Mouse (Mus musculus) lung, embryonic 15.5 days (tissue): ENCODE results near the gene Syt15. TPM values are rescaled to one million over a fixed set of nuclear protein-coding genes. Genes with fewer than 3 reads are reported as not detected.
A peak's percentile ranks its signal among the peaks of the same experiment; 100 is the strongest.
"Not testable (repeated sequence)": the region's sequence is repeated elsewhere in the genome, so short reads cannot be mapped to it uniquely, and the experiment has no call there.

Experiments used
- ATAC-seq: fragments of 200-750 bp; cut with Nextera tagmentation; 2 replicates; pipeline ENCODE4 v1.8.0; 2017; ENCODE audit warnings: moderate number of reproducible peaks, borderline replicate concordance; ENCODE audit not compliant: low FRiP score, low TSS enrichment; ENCODE audit errors: extremely low read depth
- H3K27ac ChIP-seq: fragments of 300-500 bp; sonication (generic); 2 replicates; pipeline ENCODE4 v1.5.1; 2015; ENCODE audit warnings: moderate library complexity, mild to moderate bottlenecking, inconsistent platforms
- H3K27me3 ChIP-seq: fragments of 300-500 bp; sonication (generic); 2 replicates; pipeline ENCODE4 v1.6.1; 2015; ENCODE audit warnings: inconsistent platforms
- H3K36me3 ChIP-seq: fragments of 300-500 bp; sonication (generic); 2 replicates; pipeline ENCODE4 v1.6.1; 2015; ENCODE audit warnings: inconsistent platforms
- H3K4me1 ChIP-seq: fragments of 300-500 bp; sonication (generic); 2 replicates; pipeline ENCODE4 v1.6.1; 2015; ENCODE audit warnings: inconsistent platforms
- H3K4me2 ChIP-seq: fragments of 300-500 bp; sonication (generic); 2 replicates; pipeline ENCODE4 v1.6.1; 2015; ENCODE audit warnings: inconsistent platforms, mild to moderate bottlenecking, moderate library complexity
- H3K4me3 ChIP-seq: fragments of 300-500 bp; sonication (generic); 2 replicates; pipeline ENCODE4 v1.5.1; 2015; ENCODE audit warnings: mild to moderate bottlenecking, inconsistent platforms
- H3K9ac ChIP-seq: fragments of 300-500 bp; sonication (generic); 2 replicates; pipeline ENCODE4 v1.6.1; 2015; ENCODE audit warnings: inconsistent platforms
- H3K9me3 ChIP-seq: fragments of 300-500 bp; sonication (generic); 2 replicates; pipeline ENCODE4 v1.6.1; 2016; ENCODE audit warnings: inconsistent platforms
- WGBS: fragments of 180-500 bp; shearing (Covaris S2); methylation state at CpG from one replicate; pipeline ENCODE4 v1.1.7; 2015; 5-methylcytosine and 5-hydroxymethylcytosine counted together
- polyA plus RNA-seq: library from polyadenylated mRNA; unstranded; fragments of >200 nt; fragmentation: Nextera tagmentation; extraction: Ambion mirVana; gene quantifications from 2 replicates; pipeline ENCODE4 v1.2.1, GENCODE M21; 2015

The Syt15 gene
- polyA plus RNA-seq, 1 experiment from 2014 or later = 0.66 TPM

DNA sequence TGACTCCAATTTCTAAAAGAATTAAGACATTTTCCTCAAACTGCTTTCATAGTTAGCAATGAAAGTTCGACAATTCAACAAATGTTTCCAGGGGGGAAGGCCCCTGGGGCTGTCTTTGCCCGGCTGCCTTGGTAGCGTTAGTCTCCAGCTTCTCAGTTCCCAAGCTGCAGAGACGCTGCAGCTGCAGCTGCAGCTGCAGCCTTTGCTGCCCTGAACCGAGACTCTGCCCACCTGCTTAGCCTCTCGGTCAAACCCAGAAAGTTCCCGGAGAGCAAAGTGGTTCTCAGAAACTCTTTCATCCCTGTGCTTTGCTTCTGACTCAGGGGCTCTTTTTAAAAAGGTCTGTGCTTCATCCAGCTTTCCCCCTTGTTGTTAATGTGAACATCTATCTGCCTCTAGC is 12.9 kb downstream of the Syt15 start:
- H3K9ac ChIP-seq = no peak overlapping the region
- H3K27ac ChIP-seq = no peak overlapping the region
- H3K27me3 ChIP-seq = no peaks in the 10 kb centered on the region
- ATAC-seq = no peak
- H3K4me3 ChIP-seq = no peak overlapping the region
- H3K36me3 ChIP-seq = no peaks in the 10 kb centered on the region
- H3K4me2 ChIP-seq = no peak overlapping the region
- H3K4me1 ChIP-seq = no peaks in the 10 kb centered on the region
- no peaks in the 10 kb centered on the region for H3K9me3 ChIP-seq
- 68% methylated on average over 7 of the region's 7 CpGs for WGBS

- Histone ChIP-seq H3K9me3 (no peaks in the 10 kb centered on the region), H3K27ac (no peak overlapping the region)
Observed at GRCm38 (mm10) chr14:34232866-34233680, 13.7 kb downstream of the Syt15 start.

DNA sequence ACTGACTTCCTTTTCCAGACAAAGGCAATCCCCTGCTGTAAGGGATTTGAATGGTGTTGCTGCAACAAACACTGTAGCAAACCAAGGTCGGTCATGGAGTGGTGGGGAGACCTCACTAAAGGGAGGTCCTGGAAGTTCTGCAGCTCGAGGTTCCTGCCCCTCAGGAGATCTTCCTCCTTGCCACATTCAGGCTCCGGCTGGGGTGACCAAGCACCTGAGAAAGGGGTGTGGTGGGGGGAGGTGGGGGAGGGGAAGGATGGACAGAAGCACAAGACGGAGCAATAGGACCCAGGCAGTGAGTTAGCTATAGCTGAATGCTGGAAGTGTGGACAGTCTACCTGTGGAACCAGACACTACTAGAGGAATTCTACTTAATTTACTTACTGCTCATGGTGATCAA is 14.5 kb downstream of the Syt15 start:
- ATAC-seq = no peak
- WGBS = 67% methylated on average over 4 of the region's 4 CpGs
- Histone ChIP-seq H3K27me3 (no peaks in the 10 kb centered on the region), H3K9me3 (no peaks in the 10 kb centered on the region), H3K4me3 (no peak overlapping the region), H3K4me2 (no peak overlapping the region), H3K9ac (no peak overlapping the region), H3K4me1 (no peaks in the 10 kb centered on the region), H3K36me3 (no peaks in the 10 kb centered on the region), H3K27ac (no peak overlapping the region)

More at GRCm38 (mm10) chr14:34232866-34233680, 13.7 kb downstream of the Syt15 start:
- no peak overlapping the region for H3K4me3 ChIP-seq
- H3K27me3 ChIP-seq = no peaks in the 10 kb centered on the region
- no peaks in the 10 kb centered on the region for H3K4me1 ChIP-seq
- H3K36me3 ChIP-seq = no peaks in the 10 kb centered on the region
- 69% methylated on average over 9 of the region's 9 CpGs for WGBS
- ATAC-seq = no peak
- H3K9ac ChIP-seq = no peak overlapping the region
- no peak overlapping the region for H3K4me2 ChIP-seq

- Histone ChIP-seq H3K27me3 (no peaks in the 10 kb centered on the region), H3K4me1 (no peaks in the 10 kb centered on the region), H3K4me2 (peak overlapping the region; percentile 64), H3K27ac (no peak overlapping the region), H3K36me3 (no peaks in the 10 kb centered on the region), H3K9ac (peak overlapping the region; percentile 21; the same call in 1 of the 2 replicates), H3K9me3 (no peaks in the 10 kb centered on the region), H3K4me3 (peak overlapping the region; percentile 28)
- WGBS = 5% methylated on average over 16 of the region's 16 CpGs
- peak; percentile 95 for ATAC-seq
Observed at GRCm38 (mm10) chr14:34234630-34235380, 15.4 kb downstream of the Syt15 start.

DNA sequence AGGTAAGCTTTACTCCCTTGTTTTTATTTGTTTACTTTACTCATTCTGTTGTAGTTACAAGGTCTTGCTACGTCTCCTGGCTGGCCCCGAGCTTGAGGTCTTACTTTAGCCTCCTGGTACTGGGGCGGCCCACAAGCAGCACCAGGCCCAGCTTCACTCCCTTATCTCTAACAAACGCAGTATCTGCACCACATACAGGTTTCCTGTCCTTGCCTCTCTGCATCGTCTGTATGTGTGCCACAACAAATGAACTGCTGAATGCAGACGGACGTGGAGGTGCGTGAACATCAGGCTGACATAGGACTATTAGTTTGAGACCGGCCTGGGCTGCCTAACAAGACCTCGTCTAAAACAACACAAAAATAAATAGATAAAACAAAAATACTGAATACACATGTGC is 20.9 kb downstream of the Syt15 start:
- H3K4me2 ChIP-seq = no peak overlapping the region
- H3K4me1 ChIP-seq = no peaks in the 10 kb centered on the region
- no peaks in the 10 kb centered on the region for H3K36me3 ChIP-seq
- no peak overlapping the region for H3K4me3 ChIP-seq
- ATAC-seq = no peak
- no peak overlapping the region for H3K9ac ChIP-seq
- WGBS = 50% methylated on average over 10 of the region's 10 CpGs
- H3K27me3 ChIP-seq = no peaks in the 10 kb centered on the region
- H3K9me3 ChIP-seq = no peaks in the 10 kb centered on the region
- no peak overlapping the region for H3K27ac ChIP-seq

DNA sequence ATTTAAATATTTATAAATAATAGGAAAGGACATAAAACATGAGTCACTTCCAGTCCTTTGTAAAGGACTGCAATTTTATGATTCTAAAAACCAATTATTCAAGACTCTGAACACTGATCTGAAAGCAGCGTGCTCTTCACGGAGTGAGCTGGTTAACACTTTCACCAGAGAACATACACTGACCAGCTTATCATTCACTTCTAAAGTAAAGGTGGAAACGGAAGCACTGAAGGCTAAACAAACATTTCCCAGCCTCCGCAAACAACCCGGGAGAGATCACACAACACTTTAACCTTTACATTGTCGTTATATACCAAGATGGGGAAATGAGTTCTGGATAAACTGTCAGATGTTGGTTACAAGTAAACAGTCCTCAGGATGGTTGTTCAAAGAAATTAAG is 21.3 kb downstream of the Syt15 start:
- WGBS = 33% methylated on average over 6 of the region's 6 CpGs
- no peak overlapping the region for H3K4me3 ChIP-seq
- H3K4me1 ChIP-seq = no peaks in the 10 kb centered on the region
- H3K9ac ChIP-seq = no peak overlapping the region
- no peaks in the 10 kb centered on the region for H3K36me3 ChIP-seq
- H3K27me3 ChIP-seq = no peaks in the 10 kb centered on the region
- H3K4me2 ChIP-seq = no peak overlapping the region
- no peaks in the 10 kb centered on the region for H3K9me3 ChIP-seq
- ATAC-seq = no peak
- no peak overlapping the region for H3K27ac ChIP-seq

DNA sequence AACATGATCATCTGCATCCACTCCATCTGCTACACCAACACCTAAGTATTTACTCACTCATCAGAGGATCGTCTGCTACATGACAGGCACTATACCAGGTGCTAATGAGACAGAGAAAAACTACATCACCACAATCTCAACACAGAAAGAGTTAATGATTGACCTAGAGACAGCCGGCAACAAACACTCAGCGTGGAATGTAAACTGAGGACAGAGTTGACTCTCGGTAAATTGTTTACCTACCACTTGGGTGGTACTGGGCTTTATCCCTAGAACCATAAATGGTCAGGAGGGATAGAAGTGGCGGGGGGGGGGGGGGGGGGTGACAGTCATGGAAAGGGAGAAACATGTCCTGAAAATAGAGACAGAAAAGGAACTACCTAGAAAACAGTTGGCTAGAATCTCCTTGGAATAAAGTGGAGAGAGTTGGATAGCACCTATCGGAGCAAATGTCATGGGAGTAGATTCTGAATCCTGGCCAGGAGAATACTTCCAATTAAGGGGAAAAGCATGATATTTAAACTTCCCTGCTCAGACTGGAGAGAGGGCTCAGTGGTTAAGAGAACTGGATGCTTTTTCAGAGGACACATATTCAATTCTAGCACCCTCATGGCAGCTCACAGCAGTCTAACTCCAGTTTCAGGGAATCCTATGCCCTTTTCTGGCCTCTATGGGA is 33.2 kb downstream of the Syt15 start:
- 22% methylated on average over 5 of the region's 6 CpGs for WGBS
- Histone ChIP-seq H3K27ac (no peak overlapping the region), H3K9ac (no peak overlapping the region), H3K27me3 (no peaks in the 10 kb centered on the region), H3K4me1 (no peaks in the 10 kb centered on the region), H3K4me3 (no peak overlapping the region), H3K4me2 (no peak overlapping the region), H3K9me3 (no peaks in the 10 kb centered on the region), H3K36me3 (no peaks in the 10 kb centered on the region)
- ATAC-seq = no peak

- no peak overlapping the region for H3K4me3 ChIP-seq
- 71% methylated on average over 4 of the region's 4 CpGs for WGBS
- no peaks in the 10 kb centered on the region for H3K27me3 ChIP-seq
- H3K4me2 ChIP-seq = no peak overlapping the region
- H3K4me1 ChIP-seq = no peaks in the 10 kb centered on the region
- ATAC-seq = no peak
- H3K27ac ChIP-seq = no peak overlapping the region
- no peaks in the 10 kb centered on the region for H3K9me3 ChIP-seq
- no peaks in the 10 kb centered on the region for H3K36me3 ChIP-seq
- H3K9ac ChIP-seq = no peak overlapping the region
Observed at GRCm38 (mm10) chr14:34253261-34253660, 33.9 kb downstream of the Syt15 start.

DNA sequence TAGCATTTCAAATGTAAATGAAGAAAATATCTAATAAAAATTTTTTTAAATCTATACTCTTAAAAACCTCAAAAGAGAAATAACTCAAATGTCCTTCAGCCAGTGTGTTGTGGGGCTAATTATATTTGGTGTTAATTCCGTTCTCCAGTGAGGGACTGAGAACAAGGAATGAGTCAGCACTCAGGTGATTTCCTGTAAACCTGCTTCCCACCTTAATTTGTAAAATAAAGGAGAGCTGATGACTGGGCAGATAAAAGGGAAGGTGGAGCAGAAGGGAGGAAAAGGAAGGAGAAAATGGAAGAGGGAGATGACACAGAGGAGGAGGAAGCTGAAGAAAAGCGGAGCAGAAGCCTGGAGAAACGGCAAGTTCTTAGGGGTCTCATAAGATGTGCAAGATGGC is 39.1 kb downstream of the Syt15 start:
- H3K9me3 ChIP-seq, H3K4me1 ChIP-seq, H3K36me3 ChIP-seq, H3K27me3 ChIP-seq, ATAC-seq, H3K9ac ChIP-seq, H3K27ac ChIP-seq, H3K4me3 ChIP-seq, H3K4me2 ChIP-seq: not testable (repeated sequence)
- 69% methylated on average over 3 of the region's 3 CpGs for WGBS

DNA sequence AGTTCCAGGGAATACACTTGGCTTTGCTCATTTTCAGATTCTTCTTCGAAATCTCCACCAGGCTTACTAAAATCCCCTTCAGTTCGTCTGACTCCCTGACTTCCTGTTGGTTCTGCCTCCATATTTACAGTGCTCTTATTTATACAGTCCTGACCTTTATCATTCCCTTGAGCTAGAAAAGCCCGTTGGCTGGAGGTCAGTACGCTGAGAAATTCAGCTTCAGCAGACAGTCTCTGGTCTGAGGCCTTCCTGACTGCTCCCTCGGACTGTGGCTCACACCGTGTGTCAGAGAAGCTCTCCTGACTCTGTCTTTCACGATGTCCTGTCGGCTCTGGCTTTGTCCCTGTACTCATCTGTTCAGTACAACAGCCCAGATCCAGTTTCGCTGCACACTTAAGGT is 48.7 kb downstream of the Syt15 start:
- no peaks in the 10 kb centered on the region for H3K4me1 ChIP-seq
- WGBS = 44% methylated on average over 9 of the region's 9 CpGs
- no peaks in the 10 kb centered on the region for H3K27me3 ChIP-seq
- H3K27ac ChIP-seq = no peak overlapping the region
- no peak overlapping the region for H3K4me3 ChIP-seq
- no peak overlapping the region for H3K4me2 ChIP-seq
- H3K9ac ChIP-seq = no peak overlapping the region
- no peaks in the 10 kb centered on the region for H3K9me3 ChIP-seq
- no peaks in the 10 kb centered on the region for H3K36me3 ChIP-seq
- no peak for ATAC-seq

GRCm38 (mm10) chr14:34273280-34273679 is 53.9 kb downstream of the Syt15 start:
- WGBS = 37% methylated on average over 2 of the region's 2 CpGs
- Histone ChIP-seq H3K9ac (no peak overlapping the region), H3K27ac (no peak overlapping the region), H3K36me3 (no peaks in the 10 kb centered on the region), H3K27me3 (no peaks in the 10 kb centered on the region), H3K4me2 (no peak overlapping the region), H3K4me3 (no peak overlapping the region), H3K4me1 (no peaks in the 10 kb centered on the region), H3K9me3 (no peaks in the 10 kb centered on the region)
- ATAC-seq = no peak

GRCm38 (mm10) chr14:34274141-34274540 is 54.7 kb downstream of the Syt15 start:
- no peaks in the 10 kb centered on the region for H3K36me3 ChIP-seq
- no peaks in the 10 kb centered on the region for H3K9me3 ChIP-seq
- H3K4me2 ChIP-seq = no peak overlapping the region
- 91% methylated on average over 3 of the region's 3 CpGs for WGBS
- no peaks in the 10 kb centered on the region for H3K4me1 ChIP-seq
- no peak overlapping the region for H3K27ac ChIP-seq
- no peak overlapping the region for H3K9ac ChIP-seq
- no peaks in the 10 kb centered on the region for H3K27me3 ChIP-seq
- H3K4me3 ChIP-seq = no peak overlapping the region
- ATAC-seq = no peak
